Mouse (Mus musculus) kidney, postnatal 4 days (tissue): ENCODE measurements around the gene Armc7.
"Not testable (repeated sequence)": the region's sequence is repeated elsewhere in the genome, so short reads cannot be mapped to it uniquely, and the experiment has no call there.

Experiments used
- DNase-seq, 2 experiments: peaks; one replicate each; pipeline ENCODE4 v3.0.0; 2021; ENCODE audit warnings: mixed read lengths in 2 of 2

Gene Armc7

DNA sequence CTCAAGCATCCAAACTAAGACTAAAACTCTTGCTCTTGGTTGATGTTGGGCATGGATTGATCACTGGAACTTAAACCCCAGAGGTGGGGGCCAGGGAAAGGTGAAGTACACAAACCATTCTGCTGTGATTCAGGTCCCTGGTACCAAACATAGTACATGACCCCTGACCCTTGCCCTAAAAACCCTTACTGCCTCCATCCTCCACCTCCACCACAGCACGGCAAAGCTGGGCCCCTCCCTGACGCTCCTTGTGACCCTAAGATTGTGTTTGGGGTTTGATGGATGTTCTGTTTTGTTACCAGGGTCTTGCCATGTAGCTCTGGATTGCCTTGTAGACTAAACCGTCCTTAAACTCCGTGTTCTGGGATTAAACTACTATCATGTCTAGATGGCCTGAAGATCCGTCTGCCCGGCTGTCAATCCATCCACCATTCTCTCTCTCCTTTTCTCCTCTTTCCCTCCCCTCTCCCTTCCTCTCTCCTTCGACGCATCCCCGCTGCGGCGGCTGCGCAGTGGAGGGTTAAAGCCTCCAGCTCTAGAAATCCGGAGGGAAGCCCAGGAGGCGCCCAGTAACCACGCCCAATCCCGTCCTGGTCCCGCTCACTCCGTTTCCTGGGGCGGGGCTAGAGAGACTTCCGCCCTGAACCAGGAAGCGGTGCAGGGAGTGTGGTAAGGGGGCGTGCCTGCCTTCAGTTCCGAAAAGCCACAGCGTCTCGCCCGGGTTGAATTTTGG is at the start of gene Armc7:
Gene Armc7, plus strand, starts transcription at position 643 of the 733 bp plus-strand sequence.
- DNase-seq: peak; percentile 96 to 98

DNA sequence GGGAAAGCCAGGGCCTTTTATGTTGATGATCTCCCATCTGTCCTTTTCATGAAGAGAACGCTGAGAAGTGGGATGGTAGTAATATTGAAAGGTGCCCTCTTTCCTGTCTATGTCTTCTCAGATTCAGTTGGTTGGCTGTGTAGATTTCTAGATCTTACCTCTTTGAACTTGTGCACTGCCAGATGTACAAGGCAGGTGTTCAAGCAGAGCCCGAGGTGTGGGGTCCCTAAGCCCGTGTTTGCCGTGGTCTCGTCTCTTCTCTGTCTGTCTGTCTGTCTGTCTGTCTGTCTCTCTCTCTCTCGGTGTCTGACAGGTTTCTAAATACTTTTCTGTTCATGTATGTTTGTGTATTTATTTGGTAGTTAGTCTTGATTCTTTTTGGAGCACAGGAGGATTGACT is 49.8 kb upstream of the Armc7 start:
- DNase-seq: no peak

DNA sequence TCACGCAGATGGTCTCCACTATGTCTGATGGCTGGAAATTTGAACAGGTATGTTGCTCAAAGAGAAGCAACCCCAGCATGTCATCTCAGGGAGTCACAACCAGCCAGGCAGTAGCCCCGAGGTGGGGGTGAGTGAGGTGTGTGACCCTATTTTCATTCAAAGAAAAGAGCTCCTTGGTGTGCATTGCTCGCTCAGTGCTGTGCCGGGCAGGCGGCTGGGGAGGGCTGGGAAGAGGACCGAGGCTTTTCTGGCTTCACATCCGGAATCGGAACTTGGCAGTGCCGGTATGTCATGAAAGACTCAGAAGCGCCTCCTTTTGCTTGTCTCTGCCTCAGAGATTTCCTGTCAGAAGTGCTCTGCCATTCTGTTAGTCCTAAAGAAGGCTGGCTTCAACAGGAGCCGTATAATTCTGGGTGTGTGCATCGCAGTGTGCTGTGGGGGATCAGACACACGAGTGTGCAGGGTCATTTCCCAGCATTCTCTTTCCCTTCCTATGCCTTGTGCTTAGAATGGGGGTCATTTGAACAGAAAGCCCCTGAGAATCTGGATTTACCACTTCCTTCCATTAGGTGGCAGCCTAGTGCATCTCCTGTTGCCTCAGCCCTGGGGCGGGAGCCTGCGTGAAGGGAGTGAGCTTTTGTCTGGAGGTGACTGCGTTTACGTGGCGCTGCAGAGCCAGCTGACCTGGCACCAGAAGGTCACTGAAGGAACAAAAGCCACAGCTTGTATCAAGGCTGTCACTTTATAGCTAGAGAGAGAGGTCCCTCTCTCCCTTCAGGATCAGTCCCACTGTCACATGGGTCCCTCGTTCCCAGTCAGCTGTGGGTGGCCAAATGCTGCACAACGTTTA is 47.8 kb upstream of the Armc7 start:
- DNase-seq: peak; percentile 74 to 85

DNA sequence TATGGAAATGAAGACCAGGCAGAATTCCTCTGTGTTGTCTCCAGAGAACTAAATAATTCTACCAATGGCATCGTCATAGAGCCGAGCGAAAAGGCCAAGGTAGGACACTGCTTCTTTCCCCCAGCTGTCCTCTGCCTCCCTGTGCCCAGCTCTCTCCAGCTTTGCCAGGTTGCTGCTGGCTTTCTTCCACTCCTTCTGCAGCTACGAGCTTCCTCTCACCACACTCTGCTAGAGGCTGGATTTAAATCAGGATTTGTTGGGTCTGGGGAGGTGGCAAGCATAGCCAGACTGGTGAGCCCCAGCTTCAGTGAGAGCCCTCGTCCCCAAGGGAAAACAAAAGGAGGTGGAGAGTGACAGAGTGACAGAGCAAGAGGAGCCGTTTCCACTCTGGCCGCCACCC is 46.2 kb upstream of the Armc7 start:
- DNase-seq: no peak

DNA sequence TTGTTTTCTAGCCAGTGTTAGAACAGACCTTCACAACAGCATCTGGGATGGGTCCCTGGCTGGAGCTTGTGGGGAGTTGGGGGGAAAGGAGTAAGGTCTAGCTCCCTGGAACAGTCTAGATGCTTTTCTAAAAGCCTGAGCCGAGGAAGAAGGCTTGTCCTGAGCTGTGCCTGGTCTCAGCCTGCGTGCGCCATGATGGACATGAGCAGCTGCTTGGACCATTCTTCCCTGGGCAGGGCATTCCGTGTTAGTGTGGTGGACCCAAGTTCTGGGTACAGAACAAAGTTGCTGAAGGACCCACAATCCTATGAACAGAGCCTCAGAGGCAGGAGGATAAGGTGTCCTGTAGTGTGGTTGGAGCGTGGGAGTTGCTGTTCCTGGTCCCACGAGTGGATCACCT is 44.9 kb upstream of the Armc7 start:
- DNase-seq: no peak

DNA sequence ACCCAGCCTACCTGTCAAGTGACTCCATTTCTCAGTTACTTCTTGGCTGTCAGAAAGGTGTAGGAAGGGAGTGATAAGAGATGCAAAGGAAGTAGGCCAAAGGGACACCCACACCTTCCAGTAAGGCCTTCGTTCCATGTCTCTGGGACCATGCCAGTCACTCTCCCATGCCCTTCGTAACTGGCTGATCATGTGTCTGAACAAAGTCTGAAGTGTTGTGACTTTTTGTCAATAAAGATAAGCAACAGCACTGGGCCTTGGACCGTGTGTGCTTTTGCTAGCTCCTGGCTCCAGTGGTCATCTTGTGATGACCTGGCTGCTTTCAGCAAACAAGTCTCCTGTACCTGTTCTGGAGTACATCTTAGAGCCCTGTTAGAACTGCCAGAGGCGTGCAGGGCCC is 42.7 kb upstream of the Armc7 start:
- DNase-seq: no peak

DNA sequence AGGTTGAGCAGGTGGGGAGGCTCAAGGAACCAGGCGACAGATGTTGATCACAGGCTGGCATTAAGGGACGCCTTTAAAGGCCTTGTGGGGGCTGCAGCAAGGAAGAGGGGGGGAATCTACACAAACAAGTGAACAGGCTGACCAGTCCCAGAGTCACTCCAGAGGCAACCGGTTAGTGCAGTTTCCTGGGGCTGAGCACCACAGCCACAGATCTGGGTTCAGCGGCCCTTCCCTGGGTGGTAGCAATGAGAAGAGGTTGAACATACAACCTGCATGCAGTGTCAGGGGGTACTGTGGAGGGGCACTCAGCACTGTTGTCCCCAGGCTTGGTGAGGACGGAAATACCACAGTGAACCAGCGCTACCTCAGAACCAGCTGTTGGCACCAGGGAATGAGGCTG is 42.1 kb upstream of the Armc7 start:
- no peak for DNase-seq

DNA sequence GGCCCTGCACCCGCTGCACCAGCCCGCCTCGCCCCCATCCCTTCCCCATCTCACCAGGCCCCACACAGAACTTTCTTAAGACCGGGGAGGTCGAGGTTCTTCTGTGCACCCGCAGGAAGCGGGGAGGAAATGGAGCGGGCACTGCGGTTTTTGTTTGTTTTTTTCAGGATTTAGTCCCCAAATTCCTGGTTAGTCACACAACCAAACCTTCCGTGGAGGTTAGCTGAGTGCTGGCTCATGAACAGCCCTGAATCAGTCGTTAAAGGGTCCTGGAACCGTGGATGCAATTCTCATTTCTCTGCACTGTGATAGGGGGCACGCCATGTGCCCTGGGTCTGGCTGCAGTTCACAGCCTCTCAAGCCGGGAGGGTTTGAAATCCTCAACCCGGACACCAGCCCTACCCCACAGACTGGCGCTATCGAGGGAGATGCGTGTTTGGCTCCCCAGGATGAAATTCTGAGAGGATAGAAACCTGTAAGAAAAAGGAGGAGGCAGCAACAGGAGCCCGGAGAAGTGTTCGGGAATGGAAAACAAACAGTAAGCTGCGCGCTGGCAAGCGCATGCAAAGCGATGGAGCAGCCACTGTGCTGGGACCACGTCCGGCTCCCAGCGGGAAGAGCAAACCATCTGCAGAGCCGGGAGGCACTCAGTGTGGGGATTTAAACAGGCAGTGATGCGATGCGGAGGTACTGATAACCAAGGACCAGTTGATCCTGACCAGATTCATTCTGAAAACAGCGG is 39.7 kb upstream of the Armc7 start:
- DNase-seq: peak; percentile 53 to 67

DNA sequence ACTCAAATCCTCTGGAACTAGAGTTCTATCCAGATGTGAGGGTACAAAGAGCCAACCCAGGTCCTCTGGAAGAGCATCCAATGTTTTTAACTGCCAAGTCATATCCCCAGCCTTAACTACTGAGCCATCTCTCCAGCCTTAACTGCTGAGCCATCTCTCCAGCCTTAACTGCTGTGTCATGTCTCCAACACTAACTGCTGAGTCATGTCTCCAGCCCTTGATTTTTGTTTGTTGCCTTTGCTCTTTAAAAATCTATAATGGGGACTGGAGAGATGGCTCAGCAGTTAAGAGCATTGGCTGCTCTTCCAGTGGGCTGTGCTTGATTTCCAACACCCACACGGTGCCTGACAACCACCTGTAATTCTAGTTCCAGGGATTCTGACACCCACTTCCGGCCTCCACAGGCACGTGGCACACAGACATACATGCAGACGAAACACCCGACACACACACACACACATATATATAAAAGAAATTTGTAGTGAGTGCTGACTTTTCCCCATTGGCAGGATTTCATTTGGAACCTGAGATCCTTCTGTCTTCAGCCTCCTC is 37.8 kb upstream of the Armc7 start:
- DNase-seq: no peak

DNA sequence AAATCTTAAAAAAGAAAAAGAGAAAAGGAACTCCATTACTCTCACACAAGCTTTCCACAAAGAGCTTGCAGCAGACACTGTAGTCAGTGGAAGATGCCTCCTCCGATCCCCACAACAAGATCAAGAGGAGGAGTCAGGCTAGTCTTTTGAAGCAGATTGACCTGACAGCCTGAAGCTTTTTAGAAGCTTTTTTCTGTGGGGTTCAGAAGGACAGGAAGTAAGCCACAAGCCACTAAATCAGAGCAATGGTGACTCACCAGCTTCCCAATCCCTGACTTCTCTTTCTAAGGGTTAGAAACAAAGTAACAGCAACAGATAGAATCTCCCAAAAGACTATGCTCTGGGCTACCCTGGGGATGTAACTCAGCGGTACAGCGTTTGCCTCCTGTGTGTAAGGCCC is 36.1 kb upstream of the Armc7 start:
- DNase-seq: no peak

DNA sequence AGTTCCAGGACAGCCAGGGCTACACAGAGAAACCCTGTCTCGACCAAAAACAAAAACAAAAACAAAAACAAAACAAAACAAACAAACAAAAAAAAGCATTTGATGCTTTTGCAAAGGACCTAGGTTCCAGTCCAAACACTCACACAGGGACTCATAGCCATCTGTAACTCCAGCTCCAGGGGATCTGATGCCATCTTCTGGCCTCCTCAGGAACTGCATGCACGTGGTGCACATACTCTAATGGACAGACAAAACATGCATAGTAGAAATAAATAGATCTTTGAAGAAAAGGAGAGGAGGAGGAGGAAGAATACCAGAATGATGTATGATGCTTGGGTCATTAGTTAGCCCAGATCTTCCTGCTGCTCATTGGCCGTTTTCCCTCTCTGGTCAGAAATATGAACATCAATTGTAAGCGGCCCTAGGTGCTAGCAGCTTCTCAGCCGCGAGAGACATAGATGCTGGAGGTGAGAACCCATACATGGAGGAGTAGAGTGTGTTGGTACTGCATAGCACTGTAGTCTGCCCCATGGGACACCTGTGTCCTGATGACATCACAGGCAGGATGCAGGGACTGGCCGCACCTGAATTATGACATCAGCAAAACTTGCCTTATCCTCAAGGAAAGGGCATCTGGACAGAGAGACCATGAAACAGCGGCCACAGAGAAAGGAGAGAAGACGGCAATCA is 35.4 kb upstream of the Armc7 start, which contains the start of gene Trim80:
Gene Trim80, plus strand, starts transcription at position 640 of the 690 bp plus-strand sequence.
- peak in 1 of 2 experiments; percentile 24 for DNase-seq

DNA sequence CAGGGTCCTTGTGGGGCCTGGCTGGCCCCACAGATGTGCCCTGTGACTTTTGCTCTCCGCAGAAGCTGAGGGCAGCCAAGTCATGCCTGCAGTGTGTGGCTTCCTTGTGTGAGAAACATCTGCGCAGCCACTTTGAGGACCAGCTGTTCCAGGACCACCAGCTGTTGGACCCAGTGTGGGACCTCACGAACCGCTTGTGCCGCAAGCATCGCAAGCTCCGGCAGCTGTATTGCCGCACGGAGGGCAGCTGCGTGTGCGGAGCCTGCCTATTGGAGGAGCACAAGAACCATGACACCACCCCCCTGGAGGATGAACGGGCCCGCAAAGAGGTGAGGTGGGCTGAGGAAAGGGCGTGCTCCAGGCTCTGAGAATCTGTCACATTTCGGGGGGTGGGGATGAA is 34.0 kb upstream of the Armc7 start:
- DNase-seq: peak in 1 of 2 experiments; percentile 25

DNA sequence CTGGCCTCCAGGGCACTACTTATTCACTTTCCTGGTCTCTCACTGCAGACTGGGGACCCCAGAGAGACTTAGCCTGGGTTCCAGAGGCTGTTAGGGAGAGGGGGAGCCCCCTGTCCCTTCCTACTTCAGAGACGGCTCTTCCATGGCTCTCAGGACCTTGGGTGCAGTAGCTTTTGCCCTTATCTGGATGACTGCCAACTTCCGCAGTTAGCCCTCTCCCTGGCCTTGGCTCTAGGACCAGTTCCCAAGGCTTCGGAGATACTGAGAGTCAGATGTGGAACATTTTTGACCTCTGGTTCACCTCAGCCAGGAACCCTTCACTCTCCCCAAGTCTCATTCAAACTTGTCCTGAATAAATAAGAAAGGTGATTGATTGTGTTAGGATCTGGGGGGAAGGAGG is 28.6 kb upstream of the Armc7 start:
- DNase-seq: peak in 1 of 2 experiments; percentile 48

DNA sequence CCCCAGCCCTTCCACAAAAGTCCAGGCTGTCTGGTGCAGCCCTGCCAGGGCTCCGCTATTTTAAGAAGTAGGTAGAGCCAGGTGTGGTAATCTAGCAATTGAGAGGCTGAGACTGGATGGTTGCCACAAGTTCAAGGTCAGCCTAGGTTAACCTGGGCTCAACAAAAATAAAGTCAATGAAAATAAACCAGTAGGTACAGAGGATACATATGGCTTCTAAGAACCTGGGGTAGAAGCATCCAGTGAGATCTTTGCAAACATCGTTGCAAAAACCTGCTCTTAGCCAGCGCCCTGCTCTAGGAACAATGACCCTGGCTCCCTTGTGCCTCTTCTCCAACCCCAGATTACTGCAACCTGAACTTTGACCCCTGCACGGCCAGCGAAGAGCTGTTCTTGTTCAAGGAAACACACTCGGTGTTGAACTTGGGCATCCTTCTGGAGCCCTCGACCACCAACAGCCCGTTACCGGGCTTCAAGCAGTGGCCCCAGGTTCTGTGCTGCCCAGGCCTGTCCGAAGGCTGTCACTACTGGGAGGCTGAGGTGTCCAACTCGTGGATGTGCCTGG is 28.1 kb upstream of the Armc7 start:
- DNase-seq: peak in 1 of 2 experiments; percentile 24

DNA sequence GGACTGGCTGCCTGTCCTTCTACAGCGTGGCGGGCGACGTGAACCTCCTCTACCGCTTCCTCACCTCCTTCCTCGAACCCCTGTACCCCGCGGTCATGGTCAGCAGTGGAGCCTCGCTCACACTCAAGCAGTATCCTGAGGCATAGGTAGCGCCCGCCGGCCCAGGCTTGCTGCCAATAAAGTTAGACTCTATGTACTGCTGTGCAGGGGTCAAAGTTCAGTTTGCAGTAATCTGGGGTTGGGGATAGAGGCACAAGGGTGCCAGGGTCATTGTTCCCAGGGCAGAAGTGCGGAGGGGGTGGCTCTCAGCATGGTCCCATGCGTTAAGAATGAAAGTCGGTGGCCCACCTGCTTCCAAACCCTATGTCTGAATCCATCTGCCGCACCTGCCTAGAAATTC is 27.4 kb upstream of the Armc7 start:
- peak in 1 of 2 experiments; percentile 58 for DNase-seq

DNA sequence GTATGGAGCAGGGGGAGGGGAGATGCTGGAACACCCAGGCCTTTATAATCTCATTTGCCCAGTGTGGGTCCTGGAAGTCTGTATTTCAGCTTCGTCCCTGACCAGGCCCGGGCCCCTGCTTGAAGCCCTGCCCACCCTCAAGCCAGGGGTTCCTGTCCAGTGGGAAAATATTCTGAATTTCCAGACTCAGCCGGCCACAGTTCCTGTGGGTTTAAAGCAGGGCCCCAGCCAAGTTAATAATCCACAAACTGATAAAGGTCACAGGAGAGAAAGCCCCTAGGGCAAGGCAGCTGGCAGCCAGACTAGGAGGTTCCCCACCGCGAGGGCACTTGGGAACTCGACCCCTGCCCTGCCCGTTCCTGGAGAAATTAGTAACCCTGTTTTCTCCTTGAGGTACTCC is 26.5 kb upstream of the Armc7 start:
- peak; percentile 65 to 80 for DNase-seq

DNA sequence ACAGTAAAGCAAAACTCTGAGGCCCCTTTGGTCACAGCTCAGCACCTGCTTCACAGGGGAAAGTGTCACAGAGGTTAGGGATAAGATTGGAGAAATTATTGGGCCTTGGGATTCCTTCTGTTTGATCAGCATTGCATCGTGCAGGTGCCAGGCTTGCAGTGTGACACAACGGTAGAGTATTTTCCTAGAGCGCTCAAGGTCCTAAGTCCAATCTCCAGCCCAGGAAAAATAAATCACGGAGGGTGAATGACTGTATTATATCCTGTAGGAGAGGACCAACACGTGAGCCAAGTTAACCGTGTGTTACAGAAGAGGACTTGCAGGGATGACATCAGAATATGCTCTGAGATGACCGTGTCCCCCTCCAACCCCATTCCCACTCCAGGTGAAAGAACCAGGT is 25.3 kb upstream of the Armc7 start:
- no peak for DNase-seq

DNA sequence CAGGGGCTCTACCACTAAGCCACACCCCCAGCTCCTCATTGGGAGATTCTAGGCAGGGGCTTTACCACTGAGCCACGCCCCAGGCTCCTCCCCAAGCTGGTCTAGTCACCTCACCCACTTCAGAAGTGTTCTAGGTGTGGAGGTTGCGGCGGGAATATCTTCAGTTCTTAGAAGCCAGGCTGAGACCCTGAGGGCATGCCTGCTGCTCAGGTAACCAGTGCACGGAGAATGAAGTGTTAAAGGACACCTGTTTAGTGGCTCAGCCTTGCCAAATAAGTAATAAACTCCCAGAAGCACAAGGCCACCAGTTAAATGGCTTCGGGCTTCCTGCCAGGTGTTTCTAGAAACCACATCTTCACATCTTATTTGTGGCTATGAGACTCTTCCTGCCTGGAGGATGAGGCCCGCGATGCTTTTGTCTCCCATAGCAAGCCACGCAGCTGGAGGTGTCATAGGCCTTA is 23.7 kb upstream of the Armc7 start:
- peak in 1 of 2 experiments; percentile 22 for DNase-seq

DNA sequence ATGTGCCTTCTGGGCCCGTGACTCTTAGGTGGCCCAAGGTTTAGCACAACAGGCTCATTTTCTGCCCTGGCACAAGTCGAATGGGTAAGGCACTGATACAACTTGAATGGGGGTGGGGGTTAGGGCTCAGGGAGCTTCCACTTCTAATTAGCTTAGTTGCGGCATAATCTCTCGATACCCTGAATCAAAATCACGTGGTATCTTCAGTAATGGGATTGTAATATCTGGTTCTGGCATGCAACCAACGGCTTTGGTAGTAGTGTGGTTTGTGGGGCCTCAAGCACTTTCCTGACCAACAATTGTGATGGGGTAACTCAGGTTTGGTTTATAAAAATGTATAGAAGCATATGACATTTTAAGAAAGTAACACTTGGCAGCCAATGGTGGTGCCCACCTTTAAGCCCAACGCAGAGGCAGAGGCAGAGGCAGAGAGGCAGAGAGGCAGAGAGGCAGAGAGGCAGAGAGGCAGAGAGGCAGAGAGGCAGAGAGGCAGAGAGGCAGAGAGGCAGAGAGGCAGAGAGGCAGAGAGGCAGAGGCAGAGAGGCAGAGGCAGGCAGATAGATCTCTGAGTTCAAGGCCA is 23.1 kb upstream of the Armc7 start:
- DNase-seq: no peak

DNA sequence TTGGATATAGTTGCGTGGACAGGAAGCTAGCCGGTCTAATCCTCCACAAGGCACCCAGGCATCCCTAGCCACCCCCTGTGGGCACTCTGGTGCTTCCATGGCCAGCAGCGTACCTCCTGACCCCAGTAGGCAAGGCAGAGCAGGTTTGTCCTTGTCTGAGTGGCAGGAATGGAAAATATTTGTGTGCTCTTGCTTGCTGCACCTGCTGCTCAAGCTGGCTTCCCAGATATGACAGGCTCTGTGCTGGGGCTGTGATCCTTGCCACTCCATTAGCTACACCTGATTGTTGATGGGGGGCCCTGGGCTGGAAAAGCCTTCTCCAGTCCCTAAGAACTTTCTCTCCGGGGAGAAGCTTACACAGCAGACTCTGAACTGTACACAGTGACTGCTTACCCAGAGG is 22.2 kb upstream of the Armc7 start:
- DNase-seq: peak in 1 of 2 experiments; percentile 33

DNA sequence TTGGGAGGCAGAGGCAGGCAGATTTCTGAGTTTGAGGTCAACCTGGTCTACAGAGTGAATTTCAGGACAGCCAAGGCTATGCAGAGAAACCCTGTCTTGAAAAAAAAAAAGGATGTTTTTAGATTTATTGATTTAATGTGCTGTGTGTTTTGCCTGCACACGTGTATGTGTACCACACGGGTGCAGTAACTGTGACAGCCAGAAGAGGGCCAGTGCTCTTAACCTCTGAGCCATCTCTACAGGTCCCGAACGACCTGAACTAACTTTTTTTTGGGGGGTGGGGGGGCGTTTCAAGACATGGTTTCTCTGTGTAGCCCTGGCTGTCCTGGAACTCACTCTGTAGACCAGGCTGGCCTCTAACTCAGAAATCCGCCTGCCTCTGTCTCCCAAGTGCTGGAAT is 20.6 kb upstream of the Armc7 start:
- DNase-seq: not testable (repeated sequence)
